Mouse (Mus musculus): ENCODE measurements around the gene Dffa. TPM values are rescaled to one million over a fixed set of nuclear protein-coding genes. Genes with fewer than 3 reads are reported as not detected.

Dffa gene
- polyA plus RNA-seq, 1 experiment from 2014 or later: 17.7 TPM

Other genes with a start within 250 kb of the Dffa start
- 46.0 and 47.3 TPM in 2 replicates for gene Pex14, start 4.3 kb upstream of the Dffa start, polyA plus RNA-seq (2014; fragmentation: Nextera tagmentation; extraction: Ambion mirVana)
- 0.93 TPM in 1 of 2 replicates, not detected in the other for gene Cort, start 22.6 kb downstream of the Dffa start, polyA plus RNA-seq (2014; fragmentation: Nextera tagmentation; extraction: Ambion mirVana)
- 16.9 and 20.2 TPM in 2 replicates for gene Cenps, start 33.5 kb downstream of the Dffa start, polyA plus RNA-seq (2014; fragmentation: Nextera tagmentation; extraction: Ambion mirVana)
- 50.6 and 73.5 TPM in 2 replicates for gene Pgd, start 62.6 kb downstream of the Dffa start, polyA plus RNA-seq (2014; fragmentation: Nextera tagmentation; extraction: Ambion mirVana)
- gene Kif1b, start 203.5 kb downstream of the Dffa start, polyA plus RNA-seq (2014; fragmentation: Nextera tagmentation; extraction: Ambion mirVana): 152 and 202 TPM in 2 replicates